Mouse (Mus musculus) midbrain, postnatal 0 days (tissue): ENCODE measurements around the gene Hemk1. TPM values are rescaled to one million over a fixed set of nuclear protein-coding genes. Genes with fewer than 3 reads are reported as not detected.

Experiments used
- ATAC-seq: fragments of 200-750 bp; cut with Nextera tagmentation; 2 replicates; pipeline ENCODE4 v1.8.0; 2017; ENCODE audit warnings: moderate number of reproducible peaks, mild to moderate bottlenecking, moderate TSS enrichment, moderate library complexity; ENCODE audit not compliant: low FRiP score
- DNase-seq: peaks from one replicate; pipeline ENCODE4 v3.0.0-alpha.2; 2015; ENCODE audit warnings: low spot score
- H3K27ac ChIP-seq: fragments of 300-500 bp; sonication (generic); 2 replicates; pipeline ENCODE4 v1.5.1; 2014; ENCODE audit warnings: low read depth, mild to moderate bottlenecking, low read length, mixed read lengths
- H3K27me3 ChIP-seq: fragments of 300-500 bp; sonication (generic); 2 replicates; pipeline ENCODE4 v1.6.1; 2014; ENCODE audit warnings: low read length, control low read depth, mixed read lengths; ENCODE audit not compliant: insufficient read depth
- H3K36me3 ChIP-seq: fragments of 300-500 bp; sonication (generic); 2 replicates; pipeline ENCODE4 v1.6.1; 2014; ENCODE audit warnings: low read length, control low read depth, mixed read lengths; ENCODE audit not compliant: insufficient read depth
- H3K4me1 ChIP-seq: fragments of 300-500 bp; sonication (generic); 2 replicates; pipeline ENCODE4 v1.6.1; 2014; ENCODE audit warnings: mild to moderate bottlenecking, control low read depth, antibody characterized with exemption, low read length, mixed read lengths; ENCODE audit not compliant: insufficient read depth
- H3K4me2 ChIP-seq: fragments of 300-500 bp; sonication (generic); 2 replicates; pipeline ENCODE4 v1.6.1; 2014; ENCODE audit warnings: low read depth, mild to moderate bottlenecking, low read length, mixed read lengths; ENCODE audit not compliant: poor library complexity, severe bottlenecking
- H3K4me3 ChIP-seq: fragments of 300-500 bp; sonication (generic); 2 replicates; pipeline ENCODE4 v1.5.1; 2014; ENCODE audit warnings: low read depth, mild to moderate bottlenecking, low read length, moderate library complexity
- H3K9ac ChIP-seq: fragments of 300-500 bp; sonication (generic); replicated peaks from 2 replicates; pipeline ENCODE4 v1.6.1; 2014; ENCODE audit warnings: mild to moderate bottlenecking, low read length, moderate library complexity, mixed read lengths; ENCODE audit not compliant: poor library complexity, severe bottlenecking
- H3K9me3 ChIP-seq: fragments of 300-500 bp; sonication (generic); 2 replicates; pipeline ENCODE4 v1.6.1; 2016; ENCODE audit warnings: low read length, control low read depth
- CTCF ChIP-seq: IDR thresholded peaks from 2 replicates; pipeline ENCODE4 v1.5.1; 2016; ENCODE audit warnings: antibody characterized with exemption, mild to moderate bottlenecking
- WGBS: fragments of 180-500 bp; shearing (Covaris S2); extraction: QIAGEN DNeasy Blood & Tissue Kit; methylation state at CpG from one replicate; pipeline ENCODE4 v1.1.7; 2014; 5-methylcytosine and 5-hydroxymethylcytosine counted together
- polyA plus RNA-seq: library from polyadenylated mRNA; unstranded; fragments of >200 nt; fragmentation: Nextera tagmentation; extraction: Ambion mirVana; gene quantifications from 2 replicates; pipeline ENCODE4 v1.2.1, GENCODE M21; 2015
- total RNA-seq: library from RNA; depleted of rRNA; stranded (reverse); fragments of >200 nt; gene quantifications from 2 replicates; pipeline ENCODE4 v1.2.3, GENCODE M21; 2014

Hemk1 gene
- total and polyA plus RNA-seq, 2 experiments from 2014 or later: 15.8 to 15.9 TPM

DNA sequence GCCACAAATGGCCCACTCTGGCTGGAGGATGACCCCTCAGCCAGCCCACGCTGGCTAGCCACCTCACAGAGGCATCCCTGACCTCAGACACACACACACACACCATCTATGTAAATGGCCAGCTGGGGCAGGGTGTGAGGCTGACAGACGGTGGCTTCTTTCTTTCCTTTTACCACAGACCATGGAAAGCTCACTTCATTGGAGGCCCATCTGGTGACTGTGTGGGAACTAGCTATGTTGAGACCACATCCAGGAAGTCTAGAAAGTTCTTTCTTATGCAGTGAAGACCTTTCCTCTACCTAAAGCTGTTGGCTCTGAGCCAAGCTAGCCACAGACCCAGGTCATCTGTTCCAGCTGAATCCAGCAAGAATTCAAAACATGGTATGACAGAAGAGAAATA is 4.5 kb downstream of the Hemk1 start:
- 79% methylated on average over 2 of the region's 2 CpGs for WGBS
- TF ChIP-seq CTCF: no peak
- ATAC-seq: no peak

DNA sequence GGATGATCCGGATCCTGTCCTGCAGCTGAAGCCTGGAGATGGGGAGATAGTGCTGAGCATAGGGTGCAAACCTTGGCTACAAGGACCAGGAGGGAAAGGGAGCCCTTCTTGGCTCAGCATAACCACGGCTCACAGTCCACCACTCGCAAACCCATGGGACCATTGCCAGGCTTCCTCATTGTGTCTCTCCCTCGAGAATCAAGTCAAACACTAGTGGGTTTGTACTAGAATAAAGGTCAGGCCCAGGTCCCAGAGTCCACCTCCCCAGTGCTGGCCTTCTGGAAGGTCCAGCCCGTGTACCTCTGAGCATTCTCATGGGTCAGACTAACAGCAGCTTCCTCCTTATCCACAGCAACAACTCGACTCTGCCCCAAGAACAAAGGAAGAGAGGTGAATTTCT is 7.4 kb downstream of the Hemk1 start:
- 82% methylated on average over 6 of the region's 6 CpGs for WGBS
- Histone ChIP-seq H3K4me1 (no peaks in the 10 kb centered on the region), H3K27ac (no peak overlapping the region), H3K9ac (no peak overlapping the region), H3K4me2 (no peak overlapping the region), H3K4me3 (no peak overlapping the region), H3K27me3 (no peaks in the 10 kb centered on the region), H3K36me3 (peaks cover 24% of the 10 kb centered on the region), H3K9me3 (no peaks in the 10 kb centered on the region)
- no peak for TF ChIP-seq CTCF
- ATAC-seq (no peak), DNase-seq (no peak)

More for the DNA sequence above, 4.5 kb downstream of the Hemk1 start:
- Histone ChIP-seq H3K9ac (no peak overlapping the region), H3K4me3 (no peak overlapping the region), H3K27me3 (no peaks in the 10 kb centered on the region), H3K4me1 (peaks cover 10% of the 10 kb centered on the region; the same call in 1 of the 2 replicates), H3K4me2 (no peak overlapping the region), H3K36me3 (peaks cover 22% of the 10 kb centered on the region), H3K9me3 (no peaks in the 10 kb centered on the region), H3K27ac (no peak overlapping the region)
- DNase-seq: no peak

DNA sequence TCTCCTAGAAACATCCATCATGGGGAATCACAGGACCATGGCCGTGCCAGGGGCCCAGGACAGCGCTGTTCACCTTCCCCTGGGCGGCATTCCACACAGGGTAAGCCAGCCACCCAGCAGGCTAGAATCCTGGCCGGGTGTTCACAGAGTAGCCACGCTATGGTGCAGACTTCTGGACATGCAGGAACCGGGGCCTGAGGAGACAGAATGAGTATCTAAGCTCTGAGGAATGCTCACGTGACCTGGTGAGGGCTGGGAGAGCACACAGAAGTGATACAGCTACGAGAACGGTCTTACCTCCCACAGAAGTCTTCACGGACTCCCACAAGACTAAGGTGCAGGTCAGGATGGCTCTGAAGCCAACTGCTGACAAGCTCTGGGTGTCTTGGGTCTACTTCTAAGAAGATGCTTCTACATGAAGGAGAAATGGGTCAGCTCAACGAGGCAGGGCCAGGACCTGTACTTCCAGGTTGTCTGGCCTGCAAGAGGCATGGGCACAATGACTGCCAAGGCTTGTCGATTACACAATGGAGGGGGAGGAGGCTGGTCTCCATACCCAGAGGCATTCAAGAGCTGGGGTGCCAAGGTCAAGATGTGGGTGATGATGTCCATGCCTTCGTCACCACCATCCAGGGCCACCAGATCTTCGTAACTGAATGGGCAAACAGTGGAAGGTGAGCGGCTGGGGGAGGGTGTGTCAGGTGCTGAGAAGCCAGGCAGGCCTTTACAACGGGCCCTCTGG is 10.1 kb downstream of the Hemk1 start:
- no peak overlapping the region for H3K9ac ChIP-seq
- H3K27ac ChIP-seq: no peak overlapping the region
- no peak overlapping the region for H3K4me2 ChIP-seq
- peaks cover 18% of the 10 kb centered on the region for H3K36me3 ChIP-seq
- 91% methylated on average over 16 of the region's 16 CpGs for WGBS
- no peak overlapping the region for H3K4me3 ChIP-seq
- no peaks in the 10 kb centered on the region for H3K9me3 ChIP-seq
- H3K4me1 ChIP-seq: no peaks in the 10 kb centered on the region
- DNase-seq (no peak), ATAC-seq (no peak)
- no peaks in the 10 kb centered on the region for H3K27me3 ChIP-seq
- no peak for TF ChIP-seq CTCF

DNA sequence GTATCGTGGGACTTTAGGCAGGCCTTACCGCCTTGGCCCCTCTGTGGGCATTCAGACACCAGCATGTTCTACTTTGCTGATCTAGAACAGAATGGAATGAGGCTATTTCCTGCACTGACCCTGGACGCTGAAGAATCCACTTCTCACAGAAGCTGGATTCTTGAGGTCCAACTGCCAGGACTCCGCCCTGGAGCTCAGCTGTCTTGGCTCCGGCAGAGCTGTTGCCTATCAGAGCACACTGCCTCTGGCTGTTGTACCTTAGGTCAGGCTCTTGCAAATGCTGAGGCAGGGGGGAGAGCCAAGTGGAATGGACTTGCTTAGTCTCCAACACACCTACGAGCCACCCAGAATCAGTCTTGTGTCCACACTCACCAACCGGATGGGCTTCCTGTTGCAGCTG is 12.2 kb downstream of the Hemk1 start:
- Histone ChIP-seq H3K4me3 (no peak overlapping the region), H3K4me1 (no peaks in the 10 kb centered on the region), H3K9ac (no peak overlapping the region), H3K9me3 (no peaks in the 10 kb centered on the region), H3K36me3 (0 out of 2 replicates have a peak, but pooled peaks cover 8% of the 10 kb centered on the region), H3K4me2 (no peak overlapping the region), H3K27me3 (no peaks in the 10 kb centered on the region), H3K27ac (no peak overlapping the region)
- TF ChIP-seq CTCF: no peak
- ATAC-seq (no peak), DNase-seq (no peak)
- WGBS: 90% methylated on average over 7 of the region's 7 CpGs

DNA sequence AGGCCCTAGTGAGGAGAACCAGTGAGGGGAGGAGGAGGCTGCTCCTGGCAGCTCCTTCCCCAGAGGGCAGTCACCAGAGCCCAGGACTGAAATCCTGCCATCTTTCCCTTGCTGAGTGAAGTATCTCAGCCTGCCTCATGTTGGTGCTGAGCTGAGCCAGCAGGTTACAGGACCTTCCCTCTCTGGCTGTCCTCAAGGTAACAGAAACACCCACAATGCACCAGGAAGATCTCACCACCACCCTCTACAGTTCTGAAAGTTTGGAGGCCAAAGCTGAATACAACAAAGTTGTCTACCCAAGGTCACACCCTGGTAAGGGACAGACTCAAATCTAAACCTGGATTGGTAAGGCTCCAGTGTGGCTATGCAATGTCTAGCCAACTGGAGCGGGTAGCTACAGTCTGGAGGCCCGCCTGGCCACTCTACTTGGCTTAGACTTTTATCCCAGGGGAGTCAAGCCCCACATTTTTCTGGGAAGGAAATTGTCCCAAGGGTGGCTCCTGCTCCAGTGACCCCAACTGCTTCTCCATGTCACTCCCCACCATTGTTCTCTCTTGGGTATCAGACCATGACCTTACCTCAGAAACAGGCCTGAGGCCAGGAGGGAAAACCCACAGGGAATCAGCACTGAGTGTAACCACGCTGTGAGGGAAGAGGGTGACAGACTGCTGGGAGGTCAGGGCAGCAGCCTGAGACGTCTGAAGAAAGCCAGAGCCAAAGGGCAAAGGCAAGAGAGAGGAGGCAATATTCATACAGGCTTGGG is 13.2 kb downstream of the Hemk1 start:
- 62% methylated on average over 4 of the region's 4 CpGs for WGBS

DNA sequence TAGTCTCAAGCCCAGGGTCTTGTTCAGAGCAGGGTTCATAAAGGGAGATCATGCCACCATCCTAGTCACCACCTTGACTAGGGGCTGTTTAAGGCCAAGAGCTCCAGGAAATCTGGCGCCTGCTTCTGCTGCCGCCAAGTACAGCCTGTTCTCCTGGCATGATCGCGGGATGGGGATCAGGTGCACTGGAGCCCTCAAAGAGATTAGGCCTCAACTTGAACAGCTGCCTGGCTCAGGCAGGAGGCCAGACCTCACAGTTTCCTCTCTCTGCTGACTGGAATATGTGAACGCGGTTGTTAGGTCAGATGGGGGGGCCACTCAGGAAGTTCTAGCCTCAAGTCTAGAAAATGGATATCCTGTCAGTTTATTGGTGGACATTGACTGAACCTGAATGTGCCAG is 14.6 kb downstream of the Hemk1 start:
- H3K4me2 ChIP-seq: no peak overlapping the region
- no peak for TF ChIP-seq CTCF
- H3K36me3 ChIP-seq: 0 out of 2 replicates have a peak, but pooled peaks cover 3% of the 10 kb centered on the region
- no peaks in the 10 kb centered on the region for H3K4me1 ChIP-seq
- peak; percentile 80 for DNase-seq
- H3K9ac ChIP-seq: no peak overlapping the region
- WGBS: 63% methylated on average over 6 of the region's 6 CpGs
- H3K27me3 ChIP-seq: no peaks in the 10 kb centered on the region
- H3K4me3 ChIP-seq: no peak overlapping the region
- no peak overlapping the region for H3K27ac ChIP-seq
- no peaks in the 10 kb centered on the region for H3K9me3 ChIP-seq
- ATAC-seq: no peak

More for the DNA sequence above, 13.2 kb downstream of the Hemk1 start:
- H3K9ac ChIP-seq: no peak overlapping the region
- 0 out of 2 replicates have a peak, but pooled peaks cover 8% of the 10 kb centered on the region for H3K36me3 ChIP-seq
- no peak overlapping the region for H3K27ac ChIP-seq
- TF ChIP-seq CTCF: no peak
- H3K27me3 ChIP-seq: no peaks in the 10 kb centered on the region
- H3K4me3 ChIP-seq: no peak overlapping the region
- H3K4me2 ChIP-seq: no peak overlapping the region
- ATAC-seq (no peak), DNase-seq (no peak)
- no peaks in the 10 kb centered on the region for H3K9me3 ChIP-seq
- no peaks in the 10 kb centered on the region for H3K4me1 ChIP-seq
